Mouse (Mus musculus) lung, adult 2 months (tissue): ENCODE results near the gene Bsn.

Experiments
- CTCF ChIP-seq: fragments of 200-500 bp; IDR thresholded peaks from 2 replicates; pipeline ENCODE4 v1.5.1; 2011; ENCODE audit warnings: mild to moderate bottlenecking, low read length, control low read depth; ENCODE audit not compliant: insufficient read depth
- POLR2A ChIP-seq: fragments of 200-500 bp; IDR thresholded peaks from 2 replicates; pipeline ENCODE4 v1.6.1; 2011; ENCODE audit warnings: low read depth, mild to moderate bottlenecking, control low read depth, low read length, borderline replicate concordance; ENCODE audit errors: extremely low read depth

DNA sequence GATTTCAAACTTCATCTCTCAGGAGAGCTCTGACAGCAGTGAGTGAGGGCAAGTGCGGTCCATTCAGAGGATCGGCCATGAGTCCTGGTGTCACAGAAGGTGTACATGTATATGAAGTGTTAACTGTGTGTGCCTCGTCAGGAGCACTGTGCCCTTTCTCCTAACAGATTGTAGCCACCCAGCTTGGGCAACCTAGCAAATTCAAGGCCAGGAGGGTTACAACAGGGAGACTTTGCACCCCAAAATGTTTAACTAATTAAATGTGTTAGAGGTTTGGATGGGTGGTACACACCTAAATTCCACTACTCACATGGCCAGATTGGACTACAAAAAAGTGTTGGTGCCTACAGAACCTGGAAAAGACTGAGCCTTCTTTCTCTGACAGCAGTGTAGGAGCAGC is 31.4 kb upstream of the Bsn start:
- TF ChIP-seq CTCF (no peak), POLR2A (no peak)
